Comparison of ENCODE assay signal across 29 mouse cellular contexts in genomic region chr2:72769030-72769630, GRCm38 (mm10).
A peak's percentile ranks its signal among the peaks of the same experiment; 100 is the strongest.
DNase-seq lines count a peak whose midpoint lies in the region; ATAC-seq and TF ChIP-seq lines count a peak whose summit lies in the region.
"Had no signal": no experiment of that assay in that cellular context is flagged by ENCODE, and none has a peak within 500 bp of the region (broad histone marks: within the 10 kb centered on the region; RNA-seq: fewer than 3 reads in every experiment).

No protein-coding gene starts in this region.

- H3K27me3 ChIP-seq in limb, embryonic 12.5 days = no peaks in the 10 kb centered on the region
- H3K27me3 ChIP-seq in limb, embryonic 10.5 days (ENCODE audit: low read depth, poor library complexity, severe bottlenecking) = no peaks in the 10 kb centered on the region
- H3K27me3 ChIP-seq in stomach, postnatal 0 days (ENCODE audit: control insufficient read depth, insufficient read depth, low read length) = no peaks in the 10 kb centered on the region
- H3K27me3 ChIP-seq: embryonic facial prominence, embryonic 12.5 days; forebrain, embryonic 15.5 days; hindbrain, embryonic 12.5 days; kidney, embryonic 15.5 days; liver, embryonic 13.5 days; midbrain, embryonic 13.5 days had no signal

- H3K9ac ChIP-seq in limb, embryonic 12.5 days (replicated peaks) = no peak overlapping the region
- no peak overlapping the region for H3K9ac ChIP-seq in stomach, postnatal 0 days (ENCODE audit: low read length)
- H3K9ac ChIP-seq: embryonic facial prominence, embryonic 12.5 days; forebrain, embryonic 15.5 days; hindbrain, embryonic 12.5 days; kidney, embryonic 15.5 days; liver, embryonic 13.5 days; midbrain, embryonic 13.5 days; neural tube, embryonic 13.5 days had no signal

- DNase-seq in limb, embryonic 10.5 days (ENCODE audit: low spot score) = no peak
- DNase-seq in R1 (ENCODE audit: low read depth, low spot score) (peak; percentile 45), ZHBTc4 (ENCODE audit: low read depth, low spot score) (peak; percentile 13)
- peak; percentile 81 for DNase-seq in stomach, postnatal 0 days (ENCODE audit: low spot score)
- DNase-seq in spleen, postnatal 4 days (ENCODE audit: low spot score in 2 of 2) = no peak
- DNase-seq in cerebellum, adult 11-12 months = no peak
- DNase-seq: adrenal gland, adult 8-10 months; B cell, adult 2 months; cerebellum, adult 8-10 months; cerebellum, postnatal 25 days; gastrocnemius, postnatal 25 days; heart, adult 18-20 months; kidney, adult 18-20 months; kidney, postnatal 25 days; left cerebral cortex, postnatal 4 days; liver, embryonic 13.5 days; lung, adult 2 months; lung, postnatal 10 days; thymus, postnatal 4 days had no signal

- no peak overlapping the region for H3K4me3 ChIP-seq in limb, embryonic 12.5 days (replicated peaks)
- H3K4me3 ChIP-seq in limb, embryonic 10.5 days = no peak overlapping the region
- H3K4me3 ChIP-seq in stomach, postnatal 0 days (ENCODE audit: low read depth, low read length) = no peak overlapping the region
- H3K4me3 ChIP-seq: embryonic facial prominence, embryonic 12.5 days; forebrain, embryonic 10.5 days; forebrain, embryonic 15.5 days; hindbrain, embryonic 12.5 days; kidney, embryonic 15.5 days; layer of hippocampus, adult 2 months; liver, embryonic 13.5 days; midbrain, embryonic 13.5 days; neural tube, embryonic 13.5 days had no signal

- H3K9me3 ChIP-seq in limb, embryonic 12.5 days = no peaks in the 10 kb centered on the region
- no peaks in the 10 kb centered on the region for H3K9me3 ChIP-seq in limb, embryonic 10.5 days (replicated peaks)
- H3K9me3 ChIP-seq in stomach, postnatal 0 days (ENCODE audit: control insufficient read depth, low read length) = no peaks in the 10 kb centered on the region
- H3K9me3 ChIP-seq: embryonic facial prominence, embryonic 12.5 days; forebrain, embryonic 10.5 days; forebrain, embryonic 15.5 days; hindbrain, embryonic 12.5 days; kidney, embryonic 15.5 days; liver, embryonic 13.5 days; midbrain, embryonic 13.5 days had no signal

- no peaks in the 10 kb centered on the region for H3K36me3 ChIP-seq in limb, embryonic 12.5 days
- H3K36me3 ChIP-seq in limb, embryonic 10.5 days = no peaks in the 10 kb centered on the region
- H3K36me3 ChIP-seq in stomach, postnatal 0 days (ENCODE audit: control insufficient read depth, insufficient read depth, low read length) = no peaks in the 10 kb centered on the region
- H3K36me3 ChIP-seq: embryonic facial prominence, embryonic 12.5 days; forebrain, embryonic 10.5 days; forebrain, embryonic 15.5 days; hindbrain, embryonic 12.5 days; kidney, embryonic 15.5 days; liver, embryonic 13.5 days; midbrain, embryonic 13.5 days; neural tube, embryonic 13.5 days had no signal

- peaks cover 9% of the 10 kb centered on the region for H3K4me1 ChIP-seq in limb, embryonic 12.5 days (replicated peaks)
- peaks cover 6% of the 10 kb centered on the region; the same call in 1 of the 2 replicates for H3K4me1 ChIP-seq in limb, embryonic 10.5 days
- H3K4me1 ChIP-seq in stomach, postnatal 0 days (replicated peaks; ENCODE audit: control insufficient read depth, insufficient read depth) = no peaks in the 10 kb centered on the region
- H3K4me1 ChIP-seq: embryonic facial prominence, embryonic 12.5 days; forebrain, embryonic 10.5 days; hindbrain, embryonic 12.5 days; kidney, embryonic 15.5 days; liver, embryonic 13.5 days; midbrain, embryonic 13.5 days had no signal

- peak; percentile 52; the same call in 1 of the 2 replicates for ATAC-seq in limb, embryonic 12.5 days (ENCODE audit: insufficient number of reproducible peaks, insufficient read depth, low FRiP score, low TSS enrichment, low read depth)
- ATAC-seq in stomach, postnatal 0 days (ENCODE audit: low FRiP score, low TSS enrichment) = peak; percentile 93
- ATAC-seq: forebrain, embryonic 15.5 days; midbrain, embryonic 13.5 days had no signal

- no peak overlapping the region for H3K27ac ChIP-seq in limb, embryonic 12.5 days
- no peak overlapping the region for H3K27ac ChIP-seq in limb, embryonic 10.5 days
- no peak overlapping the region for H3K27ac ChIP-seq in stomach, postnatal 0 days (replicated peaks)
- H3K27ac ChIP-seq: embryonic facial prominence, embryonic 12.5 days; forebrain, embryonic 10.5 days; forebrain, embryonic 15.5 days; hindbrain, embryonic 12.5 days; kidney, embryonic 15.5 days; layer of hippocampus, adult 2 months; liver, embryonic 13.5 days; macrophage; midbrain, embryonic 13.5 days; neural tube, embryonic 13.5 days had no signal

- H3K4me2 ChIP-seq in limb, embryonic 12.5 days = no peak overlapping the region
- H3K4me2 ChIP-seq in stomach, postnatal 0 days (replicated peaks; ENCODE audit: low read depth) = no peak overlapping the region
- H3K4me2 ChIP-seq: embryonic facial prominence, embryonic 12.5 days; forebrain, embryonic 15.5 days; hindbrain, embryonic 12.5 days; kidney, embryonic 15.5 days; liver, embryonic 13.5 days; midbrain, embryonic 13.5 days; neural tube, embryonic 13.5 days had no signal

- TF ChIP-seq CTCF in stomach, postnatal 0 days (IDR thresholded peaks at IDR 0.05; ENCODE audit: low read depth) = no peak

- 45% methylated on average over 11 of the region's 11 CpGs for WGBS in limb, embryonic 12.5 days
- WGBS in limb, embryonic 10.5 days = 82% methylated on average over 11 of the region's 11 CpGs
- 36% methylated on average over 11 of the region's 11 CpGs for WGBS in stomach, postnatal 0 days

- no peak for TF ChIP-seq EP300 in stomach, postnatal 0 days (optimal IDR thresholded peaks at IDR 0.05)

Comparison
In these comparisons a context has a peak if more than half of its experiments do, and no peak if none do; other contexts are left out.
1. DNase-seq: peak in R1 (single experiment), ZHBTc4 (single experiment) and stomach, postnatal 0 days (single experiment); none in limb, embryonic 10.5 days (single experiment), spleen, postnatal 4 days (0 of 2) and cerebellum, adult 11-12 months (single experiment).